Mouse (Mus musculus): Measurements from ENCODE around the gene Chrng. TPM values are rescaled to one million over a fixed set of nuclear protein-coding genes. Genes with fewer than 3 reads are reported as not detected.

Chrng gene
- polyA plus RNA-seq, 1 experiment from 2014 or later, result 0.67 TPM

- no peak overlapping the region for H3K4me3 ChIP-seq
- ATAC-seq (ENCODE audit: extremely low read depth, insufficient number of reproducible peaks, low FRiP score, low TSS enrichment), result no peak
- H3K9ac ChIP-seq, result no peak overlapping the region
- no peaks in the 10 kb centered on the region for H3K9me3 ChIP-seq
- no peak overlapping the region for H3K4me2 ChIP-seq
- 31% methylated on average over 1 of the region's 1 CpGs for WGBS
- H3K4me1 ChIP-seq, result peaks cover 18% of the 10 kb centered on the region
- H3K27me3 ChIP-seq (replicated peaks), result peaks cover 25% of the 10 kb centered on the region
- no peak overlapping the region for H3K27ac ChIP-seq (replicated peaks)
- no peaks in the 10 kb centered on the region for H3K36me3 ChIP-seq
Observed at GRCm38 (mm10) chr1:87201848-87202247, 2.6 kb upstream of the Chrng start.

DNA sequence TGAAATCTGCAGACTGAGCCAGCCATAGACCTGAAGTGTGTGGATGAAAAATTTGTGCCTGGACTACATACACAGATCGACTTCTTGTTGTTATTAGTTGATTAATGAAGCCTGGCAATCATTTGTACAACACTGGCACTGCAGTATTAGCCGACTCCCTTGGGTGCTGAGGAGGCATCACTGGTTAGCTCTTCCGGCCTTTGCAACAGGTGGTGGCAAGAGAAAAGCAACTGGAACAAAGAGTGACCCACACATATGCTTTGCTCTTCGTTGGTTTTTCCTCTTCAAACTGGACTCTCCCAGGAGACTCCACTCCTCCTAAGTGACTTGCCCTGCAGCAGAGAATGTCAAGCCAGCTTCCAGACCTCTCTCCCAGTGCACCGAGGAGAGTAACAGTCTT lies 678 bp upstream of the Chrng start:
- peaks cover 44% of the 10 kb centered on the region for H3K27me3 ChIP-seq (replicated peaks)
- H3K27ac ChIP-seq (replicated peaks), result no peak overlapping the region
- H3K4me1 ChIP-seq, result peaks cover 11% of the 10 kb centered on the region
- no peak overlapping the region for H3K4me2 ChIP-seq
- 72% methylated on average over 5 of the region's 5 CpGs for WGBS
- no peak overlapping the region for H3K9ac ChIP-seq
- H3K36me3 ChIP-seq, result no peaks in the 10 kb centered on the region
- no peak for ATAC-seq (ENCODE audit: extremely low read depth, insufficient number of reproducible peaks, low FRiP score, low TSS enrichment)
- H3K9me3 ChIP-seq, result no peaks in the 10 kb centered on the region
- H3K4me3 ChIP-seq, result no peak overlapping the region

DNA sequence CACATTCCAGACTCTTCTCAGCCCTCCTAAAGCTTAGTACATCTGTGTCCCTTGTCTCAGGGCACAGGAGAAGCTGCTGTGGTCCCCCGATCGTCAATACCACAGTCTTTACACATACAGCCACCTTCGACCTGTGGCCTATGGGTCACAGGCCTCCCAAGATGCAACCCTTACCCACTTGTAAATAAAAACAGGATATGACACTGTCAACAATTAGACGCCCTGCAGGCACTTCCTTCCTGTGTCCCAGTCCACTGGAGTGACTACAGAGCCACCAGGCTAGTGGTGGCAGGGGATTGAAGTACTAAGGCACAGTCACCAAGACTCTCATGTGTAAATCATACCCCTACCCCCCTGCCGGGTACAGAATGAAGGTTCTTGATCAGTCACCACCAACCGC lies 581 bp downstream of the Chrng start:
- no peak for ATAC-seq (ENCODE audit: extremely low read depth, insufficient number of reproducible peaks, low FRiP score, low TSS enrichment)
- WGBS, result 49% methylated on average over 6 of the region's 6 CpGs
- H3K27me3 ChIP-seq (replicated peaks), result peaks cover 53% of the 10 kb centered on the region
- H3K9me3 ChIP-seq, result no peaks in the 10 kb centered on the region
- H3K4me1 ChIP-seq, result 0 out of 2 replicates have a peak, but pooled peaks cover 6% of the 10 kb centered on the region
- no peak overlapping the region for H3K27ac ChIP-seq (replicated peaks)
- H3K4me3 ChIP-seq, result no peak overlapping the region
- no peak overlapping the region for H3K9ac ChIP-seq
- H3K4me2 ChIP-seq, result no peak overlapping the region
- H3K36me3 ChIP-seq, result no peaks in the 10 kb centered on the region

- Histone ChIP-seq H3K4me2 (no peak overlapping the region), H3K9ac (no peak overlapping the region), H3K9me3 (no peaks in the 10 kb centered on the region), H3K27me3 (replicated peaks) (peaks cover 57% of the 10 kb centered on the region), H3K27ac (replicated peaks) (no peak overlapping the region), H3K4me1 (0 out of 2 replicates have a peak, but pooled peaks cover 6% of the 10 kb centered on the region), H3K36me3 (no peaks in the 10 kb centered on the region), H3K4me3 (no peak overlapping the region)
- ATAC-seq (ENCODE audit: extremely low read depth, insufficient number of reproducible peaks, low FRiP score, low TSS enrichment), result no peak
- WGBS, result 23% methylated on average over 3 of the region's 3 CpGs
Observed at GRCm38 (mm10) chr1:87205502-87205901, 1.0 kb downstream of the Chrng start.

GRCm38 (mm10) chr1:87206339-87206738 lies 1.9 kb downstream of the Chrng start:
- Histone ChIP-seq H3K4me1 (0 out of 2 replicates have a peak, but pooled peaks cover 6% of the 10 kb centered on the region), H3K27ac (replicated peaks) (no peak overlapping the region), H3K27me3 (replicated peaks) (peaks cover 58% of the 10 kb centered on the region), H3K9me3 (no peaks in the 10 kb centered on the region), H3K4me3 (no peak overlapping the region), H3K9ac (no peak overlapping the region), H3K4me2 (no peak overlapping the region), H3K36me3 (no peaks in the 10 kb centered on the region)
- ATAC-seq (ENCODE audit: extremely low read depth, insufficient number of reproducible peaks, low FRiP score, low TSS enrichment), result no peak
- WGBS, result 18% methylated on average over 17 of the region's 17 CpGs

DNA sequence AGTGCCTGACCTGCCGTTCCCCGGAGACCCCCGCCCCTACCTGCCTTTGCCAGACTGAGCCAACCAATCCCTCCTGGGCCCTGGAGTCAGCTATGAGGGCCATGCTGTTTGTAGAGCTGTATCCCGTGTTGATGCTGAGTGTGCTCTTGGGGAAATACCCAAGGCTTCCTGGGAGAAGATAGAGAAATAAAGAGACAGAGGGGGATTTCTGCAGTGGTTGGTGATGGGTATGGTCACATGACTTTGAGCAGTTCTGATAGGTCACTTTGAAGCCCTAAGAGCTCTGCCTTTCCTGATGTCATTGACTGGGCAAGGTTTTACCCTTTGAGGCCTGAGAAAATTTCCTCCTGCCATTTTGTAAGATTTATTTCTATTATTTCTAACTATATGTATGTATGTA lies 7.0 kb downstream of the Chrng start:
- Histone ChIP-seq H3K4me1 (peaks cover 26% of the 10 kb centered on the region), H3K27ac (replicated peaks) (no peak overlapping the region), H3K27me3 (replicated peaks) (peaks cover 41% of the 10 kb centered on the region), H3K9ac (no peak overlapping the region), H3K9me3 (no peaks in the 10 kb centered on the region), H3K36me3 (no peaks in the 10 kb centered on the region), H3K4me2 (no peak overlapping the region), H3K4me3 (no peak overlapping the region)
- ATAC-seq (ENCODE audit: extremely low read depth, insufficient number of reproducible peaks, low FRiP score, low TSS enrichment), result no peak
- 75% methylated on average over 4 of the region's 4 CpGs for WGBS

DNA sequence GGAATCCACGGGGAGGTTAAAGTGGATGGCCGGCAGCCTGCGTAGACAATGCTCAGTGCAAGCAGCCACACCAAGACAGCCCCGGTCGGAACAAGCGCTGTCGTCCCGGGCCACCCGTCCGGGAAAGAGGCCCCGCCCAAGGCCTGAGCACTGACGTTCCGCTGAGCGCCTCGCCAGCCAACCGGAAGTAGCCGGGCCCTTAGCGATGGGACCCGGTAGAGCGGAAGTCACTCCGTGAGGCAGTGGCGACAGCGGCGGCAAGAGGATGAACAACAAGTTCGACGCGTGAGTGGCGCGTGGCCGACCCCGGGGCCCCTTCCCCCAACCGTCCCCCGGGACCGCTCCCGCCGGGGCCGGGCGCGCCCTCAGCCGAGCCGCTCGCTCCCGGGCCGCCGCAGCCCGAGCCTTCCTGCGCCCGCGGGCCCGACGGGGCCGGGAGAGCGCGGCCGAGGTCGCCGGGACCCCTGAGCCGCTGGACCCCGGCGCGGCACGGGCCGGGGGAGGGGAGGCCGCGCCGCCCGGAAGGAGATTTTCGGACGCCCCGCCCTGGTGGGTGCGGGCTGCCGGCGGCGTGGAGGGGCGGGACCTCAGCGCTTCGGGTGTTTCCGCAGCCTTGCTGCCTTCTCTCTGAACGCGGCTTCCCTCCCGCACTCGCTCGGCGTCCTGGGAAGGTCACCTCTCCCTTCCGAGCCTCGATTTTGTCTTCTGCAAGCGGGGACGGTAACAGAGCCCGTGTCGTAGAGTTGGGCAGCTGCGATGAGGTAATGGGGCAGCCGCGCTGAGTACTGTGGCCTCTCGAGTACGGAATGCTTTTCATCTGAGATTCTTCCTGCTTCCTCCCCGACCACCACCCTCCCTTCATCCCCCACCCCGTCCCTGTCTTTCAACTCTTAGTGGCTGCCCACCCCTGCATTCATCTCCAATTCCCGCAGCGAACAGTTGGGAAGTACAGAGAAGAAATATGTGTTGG lies 9.6 kb downstream of the Chrng start, which contains the start of gene Eif4e2:
Eif4e2 (plus strand) TSS at position 180 of the 970 bp plus-strand sequence.
- Histone ChIP-seq H3K4me2 (peak within 1 kb of the TSS; percentile 92), H3K9me3 (no peaks in the 10 kb centered on the region), H3K4me1 (peaks cover 42% of the 10 kb centered on the region), H3K27me3 (replicated peaks) (peaks cover 15% of the 10 kb centered on the region), H3K4me3 (peak within 1 kb of the TSS; percentile 87), H3K9ac (peak within 1 kb of the TSS; percentile 99), H3K36me3 (peaks cover 14% of the 10 kb centered on the region), H3K27ac (replicated peaks) (peak within 1 kb of the TSS; percentile 100)
- under 1% methylated on average over 96 of the region's 99 CpGs for WGBS
- peak; percentile 92 for ATAC-seq (ENCODE audit: extremely low read depth, insufficient number of reproducible peaks, low FRiP score, low TSS enrichment)

DNA sequence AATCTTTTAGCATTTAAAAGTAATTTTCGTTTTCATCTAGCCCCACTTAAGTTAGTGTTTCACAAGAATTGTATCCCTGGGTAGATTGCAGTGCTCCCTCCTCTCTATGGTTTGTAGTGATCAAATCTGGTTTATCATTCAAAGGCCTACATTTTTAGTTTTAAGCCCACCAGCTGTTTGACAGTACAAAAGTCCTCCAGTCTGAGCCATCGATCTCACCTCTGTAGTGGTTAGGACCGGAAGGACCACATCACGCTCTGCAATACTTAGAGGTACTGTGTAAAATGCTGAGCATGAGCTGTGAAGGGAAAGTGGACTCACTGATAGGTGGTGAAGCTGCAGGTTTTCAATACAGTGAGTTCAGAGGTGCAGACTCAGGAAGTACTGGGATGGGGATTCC lies 10.3 kb downstream of the Chrng start:
- H3K9ac ChIP-seq, result peak overlapping the region; percentile 99
- WGBS, result 17% methylated on average over 4 of the region's 4 CpGs
- peaks cover 20% of the 10 kb centered on the region for H3K36me3 ChIP-seq
- no peak for ATAC-seq (ENCODE audit: extremely low read depth, insufficient number of reproducible peaks, low FRiP score, low TSS enrichment)
- H3K9me3 ChIP-seq, result no peaks in the 10 kb centered on the region
- peak overlapping the region; percentile 92 for H3K4me2 ChIP-seq
- peak overlapping the region; percentile 100 for H3K27ac ChIP-seq (replicated peaks)
- peaks cover 42% of the 10 kb centered on the region for H3K4me1 ChIP-seq
- H3K27me3 ChIP-seq (replicated peaks), result peaks cover 8% of the 10 kb centered on the region; the same call in 1 of the 2 replicates
- peak overlapping the region; percentile 87 for H3K4me3 ChIP-seq

DNA sequence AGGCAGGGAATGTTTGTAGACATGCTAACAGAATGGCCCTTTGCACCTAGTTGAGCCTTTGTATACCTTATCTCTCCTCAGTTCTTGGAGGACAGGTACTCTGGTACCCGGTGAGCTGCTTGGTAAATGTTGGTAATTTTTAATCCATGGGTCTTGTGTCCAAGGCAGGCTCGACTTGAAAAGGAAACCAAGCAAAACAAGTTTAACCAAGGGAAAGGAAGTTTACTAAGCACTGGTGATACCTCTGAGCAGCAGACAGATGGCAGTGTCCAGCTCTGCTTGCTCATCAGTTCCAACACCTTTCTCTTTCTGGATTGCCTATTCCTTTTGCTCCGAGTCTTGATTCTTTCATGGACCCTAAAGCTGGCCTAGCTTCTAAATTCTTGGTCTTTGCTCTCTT lies 13.5 kb downstream of the Chrng start:
- 68% methylated on average over 3 of the region's 3 CpGs for WGBS

DNA sequence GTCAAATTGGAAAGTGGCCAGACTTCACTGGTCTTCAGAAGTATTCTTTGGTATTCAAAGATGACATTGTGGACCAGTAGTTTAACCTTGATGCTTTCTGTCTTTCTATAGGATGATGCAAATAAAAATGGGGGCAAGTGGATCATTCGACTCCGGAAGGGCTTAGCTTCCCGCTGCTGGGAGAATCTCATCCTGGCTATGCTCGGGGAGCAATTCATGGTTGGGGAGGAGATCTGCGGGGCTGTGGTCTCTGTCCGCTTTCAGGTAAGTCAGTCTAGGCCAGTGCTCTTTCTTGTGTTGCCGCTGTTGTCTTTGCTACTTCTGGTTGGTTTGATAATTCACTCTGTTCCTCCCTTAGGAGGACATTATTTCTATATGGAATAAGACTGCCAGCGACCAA lies 21.3 kb downstream of the Chrng start:
- Histone ChIP-seq H3K4me3 (no peak overlapping the region), H3K9ac (no peak overlapping the region), H3K27ac (replicated peaks) (no peak overlapping the region), H3K27me3 (replicated peaks) (no peaks in the 10 kb centered on the region), H3K4me1 (no peaks in the 10 kb centered on the region), H3K9me3 (no peaks in the 10 kb centered on the region), H3K36me3 (peaks cover 99% of the 10 kb centered on the region), H3K4me2 (no peak overlapping the region)
- no peak for ATAC-seq (ENCODE audit: extremely low read depth, insufficient number of reproducible peaks, low FRiP score, low TSS enrichment)
- 94% methylated on average over 8 of the region's 8 CpGs for WGBS

More for the DNA sequence above, 13.5 kb downstream of the Chrng start:
- no peak overlapping the region for H3K4me3 ChIP-seq
- H3K27me3 ChIP-seq (replicated peaks), result no peaks in the 10 kb centered on the region
- peaks cover 52% of the 10 kb centered on the region for H3K36me3 ChIP-seq
- ATAC-seq (ENCODE audit: extremely low read depth, insufficient number of reproducible peaks, low FRiP score, low TSS enrichment), result no peak
- H3K9ac ChIP-seq, result no peak overlapping the region
- H3K27ac ChIP-seq (replicated peaks), result no peak overlapping the region
- H3K9me3 ChIP-seq, result no peaks in the 10 kb centered on the region
- H3K4me2 ChIP-seq, result no peak overlapping the region
- H3K4me1 ChIP-seq, result peaks cover 39% of the 10 kb centered on the region

DNA sequence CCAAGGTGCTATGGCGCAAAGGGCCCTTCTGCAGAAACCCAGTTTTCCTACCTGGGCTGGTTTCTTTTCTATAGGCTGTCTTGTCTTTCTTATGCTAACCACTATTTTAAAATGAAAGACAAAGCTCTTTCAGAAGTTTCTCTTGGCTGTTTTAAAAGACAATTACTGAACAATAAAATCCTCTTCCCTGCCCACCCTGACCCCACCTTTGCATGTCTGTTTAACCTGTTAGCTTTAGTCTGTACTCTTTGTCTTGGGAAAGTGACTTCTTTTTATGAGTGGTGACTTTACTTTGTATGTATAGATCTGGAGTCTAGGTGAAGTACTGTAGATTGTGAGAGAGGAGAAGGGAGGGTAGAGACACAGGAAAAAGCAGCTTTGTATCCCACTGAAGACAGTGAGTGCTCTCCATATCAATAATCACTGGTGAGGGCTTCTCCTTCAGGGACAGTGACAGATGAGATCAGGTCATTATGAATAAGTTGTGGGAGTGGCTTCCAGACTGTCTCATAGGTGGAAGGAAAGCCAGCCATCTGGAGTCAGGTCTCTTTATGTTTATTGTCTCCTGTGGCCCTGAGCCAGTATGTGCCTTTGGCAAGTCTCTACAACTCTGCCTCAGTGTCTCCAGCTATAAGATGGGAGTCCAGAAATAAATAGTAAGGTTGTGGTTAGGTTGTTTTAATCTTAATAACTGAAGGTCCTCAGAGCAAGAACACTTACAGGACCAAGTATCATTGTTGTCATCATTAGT lies 22.1 kb downstream of the Chrng start:
- Histone ChIP-seq H3K9ac (no peak overlapping the region), H3K9me3 (no peaks in the 10 kb centered on the region), H3K4me2 (no peak overlapping the region), H3K36me3 (peaks cover 99% of the 10 kb centered on the region), H3K4me1 (no peaks in the 10 kb centered on the region), H3K4me3 (no peak overlapping the region), H3K27me3 (replicated peaks) (no peaks in the 10 kb centered on the region), H3K27ac (replicated peaks) (no peak overlapping the region)
- 97% methylated on average over 1 of the region's 1 CpGs for WGBS
- ATAC-seq (ENCODE audit: extremely low read depth, insufficient number of reproducible peaks, low FRiP score, low TSS enrichment), result no peak

Data from heart, embryonic 13.5 days (tissue).